Mouse (Mus musculus) cortical plate, adult 2 months (tissue): Measurements from ENCODE around the gene Gm26657.

ENCODE experiments used
- CTCF ChIP-seq: fragments of 200-500 bp; IDR thresholded peaks from 2 replicates; pipeline ENCODE4 v1.5.1; 2011; ENCODE audit warnings: mild to moderate bottlenecking, control low read depth, low read length; ENCODE audit not compliant: insufficient read depth; ENCODE audit errors: extremely low read depth
- POLR2A ChIP-seq: fragments of 200-500 bp; IDR thresholded peaks from 2 replicates; pipeline ENCODE4 v1.6.1; 2011; ENCODE audit warnings: mild to moderate bottlenecking, low read length, control low read depth; ENCODE audit not compliant: insufficient read depth; ENCODE audit errors: extremely low read depth

DNA sequence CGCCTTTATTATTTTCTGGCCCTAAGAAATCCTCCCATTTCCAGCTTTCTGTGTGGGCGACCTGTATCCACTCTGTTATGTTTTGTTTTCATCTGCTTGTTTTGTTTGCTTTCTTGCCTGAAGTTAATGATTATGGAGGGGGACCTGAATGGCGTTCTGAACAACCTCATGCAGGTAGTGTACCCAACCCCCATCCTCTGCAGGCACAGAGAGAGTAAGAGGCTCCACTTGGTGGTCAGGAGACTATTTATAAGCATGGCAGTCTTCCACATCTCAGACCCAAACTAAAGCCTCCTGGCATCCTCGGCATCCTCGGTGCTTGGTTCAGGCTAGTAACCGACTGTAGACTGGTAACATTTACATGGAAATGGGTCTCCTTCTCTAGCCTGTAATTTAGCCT, 17.5 kb upstream of the Gm26657 start:
- TF ChIP-seq CTCF (no peak), POLR2A (no peak)
